Mouse (Mus musculus): Measurements from ENCODE around the gene S100a10.

GRCm38 (mm10) chr3:93522611-93523010 lies 32.3 kb upstream of the S100a10 start:
- TF ChIP-seq CTCF (conservative IDR thresholded peaks at IDR 0.05; ENCODE audit: insufficient read depth, insufficient read length, low read depth, low read length) (peak; percentile 86), POLR2A (IDR thresholded peaks at IDR 0.05; ENCODE audit: low read depth, low read length) (no peak)
